Mouse (Mus musculus): ENCODE measurements around the gene Smc5. TPM values are rescaled to one million over a fixed set of nuclear protein-coding genes. Genes with fewer than 3 reads are reported as not detected.

Gene Smc5
- polyA plus RNA-seq, 1 experiment from 2014 or later: 32.6 TPM

DNA sequence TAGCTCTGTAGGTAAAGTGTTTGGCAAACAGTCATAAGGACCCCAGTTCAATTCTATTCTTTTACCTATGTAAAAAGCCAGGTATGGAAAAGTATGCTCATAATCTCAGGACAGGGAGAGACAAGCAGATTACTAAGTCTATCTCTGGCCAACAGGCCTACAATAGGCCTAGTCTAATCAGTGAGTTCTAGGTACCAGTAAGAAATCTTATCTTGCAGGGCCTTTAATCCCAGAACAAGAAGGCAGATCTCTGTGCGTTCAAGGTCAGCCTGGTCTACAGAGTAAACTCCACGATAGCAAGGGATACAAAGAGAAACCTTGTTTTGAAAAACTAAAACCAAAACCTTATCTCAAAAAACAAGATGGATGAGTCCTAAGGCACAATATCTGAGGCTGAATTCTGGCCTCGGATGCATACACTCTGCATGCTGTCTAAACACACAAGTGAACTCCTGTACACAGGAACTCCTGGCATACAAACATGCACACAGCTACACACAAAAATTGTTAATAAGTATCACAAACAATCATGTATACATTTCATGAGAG, 70.1 kb downstream of the Smc5 start:
- Histone ChIP-seq H3K27me3 (ENCODE audit: control insufficient read depth, insufficient read depth, low read depth, low read length) (no peaks in the 10 kb centered on the region), H3K4me2 (ENCODE audit: low read depth, low read length) (no peak overlapping the region), H3K4me1 (replicated peaks; ENCODE audit: control insufficient read depth, insufficient read depth, low read length) (no peaks in the 10 kb centered on the region), H3K4me3 (ENCODE audit: low read length) (no peak overlapping the region), H3K36me3 (ENCODE audit: control insufficient read depth, insufficient read depth, low read length) (peaks cover 28% of the 10 kb centered on the region), H3K27ac (ENCODE audit: low read length) (no peak overlapping the region), H3K9me3 (ENCODE audit: control insufficient read depth, low read length) (peaks cover 5% of the 10 kb centered on the region; the same call in 1 of the 2 replicates), H3K9ac (ENCODE audit: low read length) (no peak overlapping the region)
- ATAC-seq (ENCODE audit: low read depth): no peak
- 88% methylated on average over 3 of the region's 3 CpGs for WGBS

- no peaks in the 10 kb centered on the region for H3K4me1 ChIP-seq (replicated peaks; ENCODE audit: control insufficient read depth, insufficient read depth, low read length)
- H3K9ac ChIP-seq (ENCODE audit: low read length): no peak overlapping the region
- no peak overlapping the region for H3K4me3 ChIP-seq (ENCODE audit: low read length)
- H3K36me3 ChIP-seq (ENCODE audit: control insufficient read depth, insufficient read depth, low read length): peaks cover 23% of the 10 kb centered on the region
- H3K27ac ChIP-seq (ENCODE audit: low read length): no peak overlapping the region
- WGBS: 96% methylated on average over 5 of the region's 5 CpGs
- H3K4me2 ChIP-seq (ENCODE audit: low read depth, low read length): no peak overlapping the region
- no peak for ATAC-seq (ENCODE audit: low read depth)
- peaks cover 5% of the 10 kb centered on the region; the same call in 1 of the 2 replicates for H3K9me3 ChIP-seq (ENCODE audit: control insufficient read depth, low read length)
- H3K27me3 ChIP-seq (ENCODE audit: control insufficient read depth, insufficient read depth, low read depth, low read length): no peaks in the 10 kb centered on the region
These were observed 71.6 kb downstream of the Smc5 start for GRCm38 (mm10) chr19:23202106-23202505.

GRCm38 (mm10) chr19:23193076-23193475, 80.6 kb downstream of the Smc5 start:
- H3K27me3 ChIP-seq (ENCODE audit: control insufficient read depth, insufficient read depth, low read depth, low read length): no peaks in the 10 kb centered on the region
- no peaks in the 10 kb centered on the region for H3K4me1 ChIP-seq (replicated peaks; ENCODE audit: control insufficient read depth, insufficient read depth, low read length)
- H3K36me3 ChIP-seq (ENCODE audit: control insufficient read depth, insufficient read depth, low read length): peaks cover 7% of the 10 kb centered on the region; the same call in 1 of the 2 replicates
- H3K9me3 ChIP-seq (ENCODE audit: control insufficient read depth, low read length): no peaks in the 10 kb centered on the region
- no peak overlapping the region for H3K4me2 ChIP-seq (ENCODE audit: low read depth, low read length)
- H3K9ac ChIP-seq (ENCODE audit: low read length): no peak overlapping the region
- WGBS: 76% methylated on average over 3 of the region's 3 CpGs
- H3K27ac ChIP-seq (ENCODE audit: low read length): no peak overlapping the region
- no peak for ATAC-seq (ENCODE audit: low read depth)
- H3K4me3 ChIP-seq (ENCODE audit: low read length): no peak overlapping the region

DNA sequence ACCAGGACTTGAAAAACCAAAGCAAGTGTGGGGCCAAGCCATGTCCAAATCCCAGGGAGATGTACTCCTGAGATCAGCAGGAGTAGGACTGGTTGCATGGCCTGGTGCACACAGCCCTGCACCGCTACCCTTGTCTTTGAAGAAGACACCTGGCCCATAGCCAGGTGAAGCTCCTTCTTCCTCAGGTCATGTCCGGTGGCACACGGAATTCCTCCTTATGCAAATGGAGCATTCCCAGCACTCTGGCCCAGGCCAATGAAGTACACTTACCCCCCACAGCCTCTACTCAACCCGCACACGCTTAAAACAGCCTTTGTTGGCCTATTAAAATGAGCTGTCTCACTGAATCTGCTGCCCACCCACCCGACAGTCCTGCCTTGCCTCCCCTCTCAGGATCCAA, 82.2 kb downstream of the Smc5 start:
- no peak overlapping the region for H3K4me2 ChIP-seq (ENCODE audit: low read depth, low read length)
- peaks cover 7% of the 10 kb centered on the region; the same call in 1 of the 2 replicates for H3K36me3 ChIP-seq (ENCODE audit: control insufficient read depth, insufficient read depth, low read length)
- no peak overlapping the region for H3K4me3 ChIP-seq (ENCODE audit: low read length)
- no peak overlapping the region for H3K27ac ChIP-seq (ENCODE audit: low read length)
- H3K9ac ChIP-seq (ENCODE audit: low read length): no peak overlapping the region
- ATAC-seq (ENCODE audit: low read depth): no peak
- 93% methylated on average over 6 of the region's 6 CpGs for WGBS
- no peaks in the 10 kb centered on the region for H3K4me1 ChIP-seq (replicated peaks; ENCODE audit: control insufficient read depth, insufficient read depth, low read length)
- H3K27me3 ChIP-seq (ENCODE audit: control insufficient read depth, insufficient read depth, low read depth, low read length): no peaks in the 10 kb centered on the region
- H3K9me3 ChIP-seq (ENCODE audit: control insufficient read depth, low read length): no peaks in the 10 kb centered on the region

- H3K4me3 ChIP-seq (ENCODE audit: low read length): no peak overlapping the region
- no peaks in the 10 kb centered on the region for H3K4me1 ChIP-seq (replicated peaks; ENCODE audit: control insufficient read depth, insufficient read depth, low read length)
- H3K9ac ChIP-seq (ENCODE audit: low read length): no peak overlapping the region
- no peak for ATAC-seq (ENCODE audit: low read depth)
- H3K9me3 ChIP-seq (ENCODE audit: control insufficient read depth, low read length): no peaks in the 10 kb centered on the region
- H3K27ac ChIP-seq (ENCODE audit: low read length): no peak overlapping the region
- peaks cover 2% of the 10 kb centered on the region; the same call in 1 of the 2 replicates for H3K36me3 ChIP-seq (ENCODE audit: control insufficient read depth, insufficient read depth, low read length)
- 70% methylated on average over 1 of the region's 1 CpGs for WGBS
- no peak overlapping the region for H3K4me2 ChIP-seq (ENCODE audit: low read depth, low read length)
- no peaks in the 10 kb centered on the region for H3K27me3 ChIP-seq (ENCODE audit: control insufficient read depth, insufficient read depth, low read depth, low read length)
These were observed 84.0 kb downstream of the Smc5 start for GRCm38 (mm10) chr19:23189744-23190143.

DNA sequence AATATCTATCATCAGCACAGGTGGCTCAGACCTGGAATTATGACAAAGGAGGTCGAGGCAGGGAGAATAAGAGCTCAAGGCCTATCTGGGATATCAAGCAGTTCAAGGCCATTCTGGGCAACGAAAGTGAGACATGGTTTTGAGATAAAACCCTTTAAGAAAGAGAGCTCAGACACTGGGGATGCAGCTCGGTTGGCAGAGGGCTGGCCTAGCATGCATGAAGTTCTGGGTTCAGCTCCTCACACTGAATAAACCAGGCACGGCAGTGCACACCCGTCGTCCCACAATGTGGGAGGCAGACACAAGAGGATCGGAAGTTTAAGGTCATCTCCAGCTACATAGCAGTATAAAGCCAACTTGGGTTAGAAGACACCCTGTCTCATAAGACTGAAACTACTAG, 84.7 kb downstream of the Smc5 start:
- Histone ChIP-seq H3K36me3 (ENCODE audit: control insufficient read depth, insufficient read depth, low read length) (peaks cover 2% of the 10 kb centered on the region; the same call in 1 of the 2 replicates), H3K27me3 (ENCODE audit: control insufficient read depth, insufficient read depth, low read depth, low read length) (no peaks in the 10 kb centered on the region), H3K4me1 (replicated peaks; ENCODE audit: control insufficient read depth, insufficient read depth, low read length) (no peaks in the 10 kb centered on the region), H3K9ac (ENCODE audit: low read length) (no peak overlapping the region), H3K4me2 (ENCODE audit: low read depth, low read length) (no peak overlapping the region), H3K4me3 (ENCODE audit: low read length) (no peak overlapping the region), H3K27ac (ENCODE audit: low read length) (no peak overlapping the region), H3K9me3 (ENCODE audit: control insufficient read depth, low read length) (no peaks in the 10 kb centered on the region)
- no peak for ATAC-seq (ENCODE audit: low read depth)
- WGBS: 75% methylated on average over 7 of the region's 7 CpGs

GRCm38 (mm10) chr19:23187732-23188131, 86.0 kb downstream of the Smc5 start:
- Histone ChIP-seq H3K27ac (ENCODE audit: low read length) (no peak overlapping the region), H3K4me1 (replicated peaks; ENCODE audit: control insufficient read depth, insufficient read depth, low read length) (no peaks in the 10 kb centered on the region), H3K36me3 (ENCODE audit: control insufficient read depth, insufficient read depth, low read length) (peaks cover 2% of the 10 kb centered on the region; the same call in 1 of the 2 replicates), H3K27me3 (ENCODE audit: control insufficient read depth, insufficient read depth, low read depth, low read length) (no peaks in the 10 kb centered on the region), H3K9ac (ENCODE audit: low read length) (no peak overlapping the region), H3K4me3 (ENCODE audit: low read length) (no peak overlapping the region), H3K9me3 (ENCODE audit: control insufficient read depth, low read length) (no peaks in the 10 kb centered on the region), H3K4me2 (ENCODE audit: low read depth, low read length) (no peak overlapping the region)
- 84% methylated on average over 6 of the region's 6 CpGs for WGBS
- no peak for ATAC-seq (ENCODE audit: low read depth)

GRCm38 (mm10) chr19:23184068-23184467, 89.6 kb downstream of the Smc5 start:
- no peak for ATAC-seq (ENCODE audit: low read depth)
- H3K4me2 ChIP-seq (ENCODE audit: low read depth, low read length): no peak overlapping the region

GRCm38 (mm10) chr19:23183493-23183892, 90.2 kb downstream of the Smc5 start:
- 90% methylated on average over 4 of the region's 4 CpGs for WGBS
- no peaks in the 10 kb centered on the region for H3K9me3 ChIP-seq (ENCODE audit: control insufficient read depth, low read length)
- no peak overlapping the region for H3K4me3 ChIP-seq (ENCODE audit: low read length)
- no peak overlapping the region for H3K27ac ChIP-seq (ENCODE audit: low read length)
- no peaks in the 10 kb centered on the region; the same call in 1 of the 2 replicates for H3K36me3 ChIP-seq (ENCODE audit: control insufficient read depth, insufficient read depth, low read length)
- ATAC-seq (ENCODE audit: low read depth): no peak
- no peak overlapping the region for H3K9ac ChIP-seq (ENCODE audit: low read length)
- H3K4me1 ChIP-seq (replicated peaks; ENCODE audit: control insufficient read depth, insufficient read depth, low read length): no peaks in the 10 kb centered on the region
- no peak overlapping the region for H3K4me2 ChIP-seq (ENCODE audit: low read depth, low read length)
- no peaks in the 10 kb centered on the region for H3K27me3 ChIP-seq (ENCODE audit: control insufficient read depth, insufficient read depth, low read depth, low read length)

More at GRCm38 (mm10) chr19:23184068-23184467, 89.6 kb downstream of the Smc5 start:
- no peak overlapping the region for H3K9ac ChIP-seq (ENCODE audit: low read length)
- H3K27ac ChIP-seq (ENCODE audit: low read length): no peak overlapping the region
- H3K36me3 ChIP-seq (ENCODE audit: control insufficient read depth, insufficient read depth, low read length): no peaks in the 10 kb centered on the region; the same call in 1 of the 2 replicates
- no peaks in the 10 kb centered on the region for H3K27me3 ChIP-seq (ENCODE audit: control insufficient read depth, insufficient read depth, low read depth, low read length)
- H3K4me1 ChIP-seq (replicated peaks; ENCODE audit: control insufficient read depth, insufficient read depth, low read length): no peaks in the 10 kb centered on the region
- WGBS: 80% methylated on average over 4 of the region's 4 CpGs
- no peaks in the 10 kb centered on the region for H3K9me3 ChIP-seq (ENCODE audit: control insufficient read depth, low read length)
- no peak overlapping the region for H3K4me3 ChIP-seq (ENCODE audit: low read length)

Measured in lung, embryonic 16.5 days (tissue).